ENCODE assay signal across 8 mouse cellular contexts in genomic region chr13:54789561-54790397, GRCm38 (mm10). TPM values are rescaled to one million over a fixed set of nuclear protein-coding genes. Genes with fewer than 3 reads are reported as not detected.
DNase-seq lines count a peak whose midpoint lies in the region; ATAC-seq and TF ChIP-seq lines count a peak whose summit lies in the region.

No protein-coding gene starts in this region.

- H3K4me3 ChIP-seq in intestine, embryonic 15.5 days (replicated peaks) = peak overlapping the region; percentile 61
- H3K4me3 ChIP-seq in liver, embryonic 12.5 days = peak overlapping the region; percentile 53
- H3K4me3 ChIP-seq in midbrain, postnatal 0 days (ENCODE audit: low read depth, low read length) = peak overlapping the region; percentile 59

- H3K27ac ChIP-seq in intestine, embryonic 15.5 days = 0 out of 2 replicates have a peak overlapping the region, but pooled peaks have one; percentile 27
- H3K27ac ChIP-seq in liver, embryonic 12.5 days = no peak overlapping the region
- peak overlapping the region; percentile 19; the same call in 1 of the 2 replicates for H3K27ac ChIP-seq in midbrain, postnatal 0 days (ENCODE audit: low read depth, low read length)

- no peaks in the 10 kb centered on the region for H3K9me3 ChIP-seq in intestine, embryonic 15.5 days
- no peaks in the 10 kb centered on the region for H3K9me3 ChIP-seq in liver, embryonic 12.5 days (replicated peaks)
- H3K9me3 ChIP-seq in midbrain, postnatal 0 days (ENCODE audit: low read length) = no peaks in the 10 kb centered on the region

- peak overlapping the region; percentile 99 for H3K4me2 ChIP-seq in intestine, embryonic 15.5 days (replicated peaks)
- peak overlapping the region; percentile 84 for H3K4me2 ChIP-seq in liver, embryonic 12.5 days
- peak overlapping the region; percentile 98 for H3K4me2 ChIP-seq in midbrain, postnatal 0 days (ENCODE audit: low read depth, low read length, poor library complexity, severe bottlenecking)

- TF ChIP-seq CTCF in midbrain, postnatal 0 days (IDR thresholded peaks at IDR 0.05) = no peak

- peak; percentile 37 to 39 for DNase-seq in urinary bladder, adult 18-20 months (ENCODE audit: low spot score in 2 of 2)
- DNase-seq in urinary bladder, postnatal 4 days (ENCODE audit: low spot score in 2 of 2) = no peak
- peak; percentile 79 to 81 for DNase-seq in cerebellum, postnatal 10 days
- DNase-seq in gastrocnemius, postnatal 25 days = peak; percentile 57
- peak; percentile 61 for DNase-seq in midbrain, postnatal 0 days (ENCODE audit: low spot score)
- peak; percentile 67 for DNase-seq in urinary bladder, postnatal 14 days (ENCODE audit: low spot score)

- ATAC-seq in intestine, embryonic 15.5 days = peak; percentile 57
- 0 out of 2 replicates have a peak, but pooled peaks have one; percentile 12 for ATAC-seq in liver, embryonic 12.5 days
- ATAC-seq in midbrain, postnatal 0 days (ENCODE audit: low FRiP score) = peak; percentile 17; the same call in 1 of the 2 replicates

- peak overlapping the region; percentile 46 for H3K9ac ChIP-seq in intestine, embryonic 15.5 days
- H3K9ac ChIP-seq in liver, embryonic 12.5 days = no peak overlapping the region; the same call in 1 of the 2 replicates
- peak overlapping the region; percentile 66 for H3K9ac ChIP-seq in midbrain, postnatal 0 days (replicated peaks; ENCODE audit: low read length, poor library complexity, severe bottlenecking)

- H3K36me3 ChIP-seq in intestine, embryonic 15.5 days = no peaks in the 10 kb centered on the region
- no peaks in the 10 kb centered on the region for H3K36me3 ChIP-seq in liver, embryonic 12.5 days
- H3K36me3 ChIP-seq in midbrain, postnatal 0 days (ENCODE audit: insufficient read depth, low read length) = no peaks in the 10 kb centered on the region; the same call in 1 of the 2 replicates

- H3K27me3 ChIP-seq in intestine, embryonic 15.5 days (replicated peaks) = peaks cover 3% of the 10 kb centered on the region
- peaks cover 67% of the 10 kb centered on the region for H3K27me3 ChIP-seq in liver, embryonic 12.5 days (replicated peaks)
- H3K27me3 ChIP-seq in midbrain, postnatal 0 days (ENCODE audit: insufficient read depth, low read length) = no peaks in the 10 kb centered on the region

- WGBS in intestine, embryonic 15.5 days = 1% methylated on average over 38 of the region's 38 CpGs
- WGBS in liver, embryonic 12.5 days (ENCODE audit: insufficient replicate concordance) = 3% methylated on average over 36 of the region's 38 CpGs
- WGBS in midbrain, postnatal 0 days = 2% methylated on average over 38 of the region's 38 CpGs

- H3K4me1 ChIP-seq in intestine, embryonic 15.5 days (replicated peaks) = peaks cover 9% of the 10 kb centered on the region
- peaks cover 21% of the 10 kb centered on the region for H3K4me1 ChIP-seq in liver, embryonic 12.5 days
- H3K4me1 ChIP-seq in midbrain, postnatal 0 days (ENCODE audit: insufficient read depth, low read length) = peaks cover 4% of the 10 kb centered on the region; the same call in 1 of the 2 replicates

RNA-seq across cellular contexts. Expression of gene Tspan17, which starts 0.6 kb away (rescaled TPM):
- 10 to 100 TPM; 14.2 to 18.0 TPM for total RNA-seq in gastrocnemius, postnatal 25 days (2021)
- polyA plus RNA-seq in intestine, embryonic 15.5 days (2015; fragmentation: Nextera tagmentation; extraction: Ambion mirVana) = 13.9 TPM in 2 replicates
- polyA plus RNA-seq in liver, embryonic 12.5 days (2016; fragmentation: Nextera tagmentation; extraction: Ambion mirVana) = 1.8 and 2.3 TPM in 2 replicates
- 43.4 and 58.1 TPM in 2 replicates for total RNA-seq in midbrain, postnatal 0 days (2014; rRNA removed)
- polyA plus RNA-seq in midbrain, postnatal 0 days (2015; fragmentation: Nextera tagmentation; extraction: Ambion mirVana) = 100 and 115 TPM in 2 replicates

RNA-seq across cellular contexts. Expression of gene Eif4e1b, which starts 6.0 kb away (rescaled TPM):
- not detected for total RNA-seq in gastrocnemius, postnatal 25 days (2021)
- not detected in 2 replicates for polyA plus RNA-seq in intestine, embryonic 15.5 days (2015; fragmentation: Nextera tagmentation; extraction: Ambion mirVana)
- polyA plus RNA-seq in liver, embryonic 12.5 days (2016; fragmentation: Nextera tagmentation; extraction: Ambion mirVana) = not detected in 2 replicates
- total RNA-seq in midbrain, postnatal 0 days (2014; rRNA removed) = not detected in 2 replicates
- not detected in 2 replicates for polyA plus RNA-seq in midbrain, postnatal 0 days (2015; fragmentation: Nextera tagmentation; extraction: Ambion mirVana)

RNA-seq across cellular contexts. Expression of gene Sncb, which starts 23.4 kb away (rescaled TPM):
- total RNA-seq in gastrocnemius, postnatal 25 days (2021) = not detected
- 0.24 and 0.42 TPM in 2 replicates for polyA plus RNA-seq in intestine, embryonic 15.5 days (2015; fragmentation: Nextera tagmentation; extraction: Ambion mirVana)
- not detected in 2 replicates for polyA plus RNA-seq in liver, embryonic 12.5 days (2016; fragmentation: Nextera tagmentation; extraction: Ambion mirVana)
- 84.6 and 90.6 TPM in 2 replicates for total RNA-seq in midbrain, postnatal 0 days (2014; rRNA removed)
- polyA plus RNA-seq in midbrain, postnatal 0 days (2015; fragmentation: Nextera tagmentation; extraction: Ambion mirVana) = 213 and 233 TPM in 2 replicates

RNA-seq across cellular contexts. Expression of gene Gprin1, which starts 40.1 kb away (rescaled TPM):
- not detected for total RNA-seq in gastrocnemius, postnatal 25 days (2021)
- polyA plus RNA-seq in intestine, embryonic 15.5 days (2015; fragmentation: Nextera tagmentation; extraction: Ambion mirVana) = 0.53 and 0.82 TPM in 2 replicates
- polyA plus RNA-seq in liver, embryonic 12.5 days (2016; fragmentation: Nextera tagmentation; extraction: Ambion mirVana) = 0.23 and 0.35 TPM in 2 replicates
- total RNA-seq in midbrain, postnatal 0 days (2014; rRNA removed) = 167 and 170 TPM in 2 replicates
- polyA plus RNA-seq in midbrain, postnatal 0 days (2015; fragmentation: Nextera tagmentation; extraction: Ambion mirVana) = 21.7 and 23.0 TPM in 2 replicates

Comparison
In these comparisons a context has a peak if more than half of its experiments do, and no peak if none do; other contexts are left out.
1. DNase-seq: peak in urinary bladder, adult 18-20 months (2 of 2), cerebellum, postnatal 10 days (2 of 2), gastrocnemius, postnatal 25 days (single experiment), midbrain, postnatal 0 days (single experiment) and urinary bladder, postnatal 14 days (single experiment); none in urinary bladder, postnatal 4 days (0 of 2).
2. RNA of gene Sncb, which starts 23.4 kb away (polyA plus RNA-seq): 213 to 233 TPM in midbrain, postnatal 0 days; 0.24 to 0.42 TPM in intestine, embryonic 15.5 days and not detected in liver, embryonic 12.5 days; every median in the first group is over 100 times any median in the second.
3. Peak in every context shown above with its lines, with median percentiles within 50 percentile points of each other: ATAC-seq, H3K4me2 ChIP-seq and H3K4me3 ChIP-seq.